Mouse (Mus musculus) heart, adult 2 months (tissue): ENCODE measurements at regions not wholly inside any gene's neighbourhood (a gene's known extent, or its start where the extent isn't known, plus 50 kb on each side); places are given as distances from the start of the nearest gene placed in this dataset.
A peak's percentile ranks its signal among the peaks of the same experiment; 100 is the strongest.

Experiments used
- DNase-seq, 2 experiments: peaks; one replicate each; pipeline ENCODE4 v3.0.0; 2021
- H3K27ac ChIP-seq: fragments of 200-600 bp; 2 replicates; pipeline ENCODE4 v1.8.1; 2022
- H3K27me3 ChIP-seq: fragments of 200-500 bp; 2 replicates; pipeline ENCODE4 v1.6.1; 2012; ENCODE audit warnings: mild to moderate bottlenecking, low read length, inconsistent platforms, mixed read lengths; ENCODE audit not compliant: control insufficient read depth, insufficient read depth
- H3K36me3 ChIP-seq: fragments of 200-500 bp; 2 replicates; pipeline ENCODE4 v1.6.1; 2012; ENCODE audit warnings: low read length, inconsistent platforms; ENCODE audit not compliant: control insufficient read depth, insufficient read depth
- H3K4me1 ChIP-seq: fragments of 200-500 bp; 2 replicates; pipeline ENCODE4 v1.6.1; 2011; ENCODE audit warnings: low read length; ENCODE audit not compliant: control insufficient read depth, insufficient read depth
- H3K4me3 ChIP-seq: fragments of 200-600 bp; 2 replicates; pipeline ENCODE4 v1.8.1; 2022
- H3K79me2 ChIP-seq: fragments of 200-500 bp; replicated peaks from 2 replicates; pipeline ENCODE4 v1.6.1; 2012; ENCODE audit warnings: mild to moderate bottlenecking, inconsistent platforms, low read length, moderate library complexity, mixed read lengths; ENCODE audit not compliant: control insufficient read depth, insufficient read depth
- H3K9ac ChIP-seq: fragments of 200-500 bp; 2 replicates; pipeline ENCODE4 v1.6.1; 2012; ENCODE audit warnings: low read depth, mild to moderate bottlenecking, control low read depth, inconsistent platforms, low read length, mixed read lengths
- CTCF ChIP-seq: fragments of 200-600 bp; IDR thresholded peaks from 2 replicates; pipeline ENCODE4 v1.8.1; 2022; ENCODE audit warnings: antibody characterized with exemption, mild to moderate bottlenecking, moderate library complexity
- EP300 ChIP-seq: fragments of 200-500 bp; IDR thresholded peaks from 2 replicates; pipeline ENCODE4 v1.6.1; 2011; ENCODE audit warnings: low read depth, low read length, control low read depth; ENCODE audit not compliant: insufficient read depth
- POLR2A ChIP-seq: fragments of 200-500 bp; IDR thresholded peaks from 2 replicates; pipeline ENCODE4 v1.6.1; 2011; ENCODE audit warnings: mild to moderate bottlenecking, low read depth, low read length, control low read depth; ENCODE audit not compliant: insufficient read depth
- WGBS: fragments of 180-500 bp; shearing (Covaris S2); methylation state at CpG from one replicate; pipeline ENCODE4 v1.1.7; 2018; 5-methylcytosine and 5-hydroxymethylcytosine counted together
- intact Hi-C: fragments of 180-260 bp; cut with DNase I; formaldehyde crosslinking; loops from one replicate; pipeline ENCODE4 v1.15.1; 2025

- Histone ChIP-seq H3K27me3 (no peaks in the 10 kb centered on the region), H3K4me3 (no peak overlapping the region), H3K4me1 (peaks cover 3% of the 10 kb centered on the region; the same call in 1 of the 2 replicates), H3K9ac (no peak overlapping the region), H3K36me3 (no peaks in the 10 kb centered on the region), H3K79me2 (no peaks in the 10 kb centered on the region), H3K27ac (no peak overlapping the region)
- no peak for TF ChIP-seq CTCF
- no peak for TF ChIP-seq POLR2A
- 66% methylated on average over 3 of the region's 3 CpGs for WGBS
- intact Hi-C loops = loop anchor here (10.0 kb wide), 1 partner anchor 55 kb away; no protein-coding TSS in a partner anchor
- DNase-seq = peak in 1 of 2 experiments; percentile 21
Observed at GRCm38 (mm10) chr7:145089315-145089721, 118.6 kb downstream of the 1810010D01Rik start.

GRCm38 (mm10) chr7:145088655-145089054 lies 119.3 kb downstream of the 1810010D01Rik start:
- Histone ChIP-seq H3K4me3 (no peak overlapping the region), H3K27me3 (no peaks in the 10 kb centered on the region), H3K36me3 (peaks cover 1% of the 10 kb centered on the region; the same call in 1 of the 2 replicates), H3K79me2 (no peaks in the 10 kb centered on the region), H3K9ac (no peak overlapping the region), H3K27ac (no peak overlapping the region), H3K4me1 (peaks cover 3% of the 10 kb centered on the region; the same call in 1 of the 2 replicates)
- TF ChIP-seq POLR2A (no peak), CTCF (no peak), EP300 (no peak)
- 95% methylated on average over 3 of the region's 3 CpGs for WGBS
- DNase-seq = no peak
- intact Hi-C loops = loop anchor here (10.0 kb wide), 1 partner anchor 56 kb away; no protein-coding TSS in a partner anchor

GRCm38 (mm10) chr7:145087790-145088189 lies 120.1 kb downstream of the 1810010D01Rik start:
- intact Hi-C loops = loop anchor here (10.0 kb wide), 1 partner anchor 57 kb away; no protein-coding TSS in a partner anchor
- no peak for TF ChIP-seq CTCF
- TF ChIP-seq POLR2A = no peak
- no peak for TF ChIP-seq EP300
- Histone ChIP-seq H3K4me1 (peaks cover 10% of the 10 kb centered on the region), H3K27ac (no peak overlapping the region), H3K27me3 (no peaks in the 10 kb centered on the region), H3K4me3 (no peak overlapping the region), H3K79me2 (no peaks in the 10 kb centered on the region), H3K36me3 (peaks cover 10% of the 10 kb centered on the region; the same call in 1 of the 2 replicates), H3K9ac (no peak overlapping the region)
- peak in 1 of 2 experiments; percentile 32 for DNase-seq
- WGBS = 71% methylated on average over 5 of the region's 5 CpGs

GRCm38 (mm10) chr7:145082917-145083752 lies 124.8 kb downstream of the 1810010D01Rik start:
- DNase-seq = peak in 1 of 2 experiments; percentile 26
- Histone ChIP-seq H3K27ac (peak overlapping the region; percentile 34), H3K79me2 (no peaks in the 10 kb centered on the region)

GRCm38 (mm10) chr7:145071996-145072790 lies 132.5 kb upstream of the Ccnd1 start:
- Histone ChIP-seq H3K9ac (no peak overlapping the region), H3K27me3 (no peaks in the 10 kb centered on the region), H3K27ac (peak overlapping the region; percentile 12), H3K4me3 (no peak overlapping the region), H3K4me1 (peaks cover 9% of the 10 kb centered on the region), H3K36me3 (no peaks in the 10 kb centered on the region), H3K79me2 (no peaks in the 10 kb centered on the region)
- 0 out of 2 replicates have a peak, but pooled peaks have one; percentile 30 for TF ChIP-seq EP300
- no peak for TF ChIP-seq POLR2A
- peak in 1 of 2 experiments; percentile 40 for DNase-seq
- 55% methylated on average over 5 of the region's 5 CpGs for WGBS
- intact Hi-C loops = no loop called here

More at GRCm38 (mm10) chr7:145082917-145083752, 124.8 kb downstream of the 1810010D01Rik start:
- H3K36me3 ChIP-seq = peaks cover 14% of the 10 kb centered on the region
- no peaks in the 10 kb centered on the region for H3K27me3 ChIP-seq
- H3K4me1 ChIP-seq = peaks cover 9% of the 10 kb centered on the region
- intact Hi-C loops = loop anchor here (2.0 to 10.0 kb wide), 2 partner anchors 28 to 62 kb away; no protein-coding TSS in a partner anchor
- peak overlapping the region; percentile 29; the same call in 1 of the 2 replicates for H3K9ac ChIP-seq
- H3K4me3 ChIP-seq = no peak overlapping the region
- WGBS = 23% methylated on average over 9 of the region's 9 CpGs
- TF ChIP-seq EP300 (no peak), POLR2A (no peak), CTCF (no peak)
